ENCODE assay signal across 1 mouse cellular context in the genomic region with DNA sequence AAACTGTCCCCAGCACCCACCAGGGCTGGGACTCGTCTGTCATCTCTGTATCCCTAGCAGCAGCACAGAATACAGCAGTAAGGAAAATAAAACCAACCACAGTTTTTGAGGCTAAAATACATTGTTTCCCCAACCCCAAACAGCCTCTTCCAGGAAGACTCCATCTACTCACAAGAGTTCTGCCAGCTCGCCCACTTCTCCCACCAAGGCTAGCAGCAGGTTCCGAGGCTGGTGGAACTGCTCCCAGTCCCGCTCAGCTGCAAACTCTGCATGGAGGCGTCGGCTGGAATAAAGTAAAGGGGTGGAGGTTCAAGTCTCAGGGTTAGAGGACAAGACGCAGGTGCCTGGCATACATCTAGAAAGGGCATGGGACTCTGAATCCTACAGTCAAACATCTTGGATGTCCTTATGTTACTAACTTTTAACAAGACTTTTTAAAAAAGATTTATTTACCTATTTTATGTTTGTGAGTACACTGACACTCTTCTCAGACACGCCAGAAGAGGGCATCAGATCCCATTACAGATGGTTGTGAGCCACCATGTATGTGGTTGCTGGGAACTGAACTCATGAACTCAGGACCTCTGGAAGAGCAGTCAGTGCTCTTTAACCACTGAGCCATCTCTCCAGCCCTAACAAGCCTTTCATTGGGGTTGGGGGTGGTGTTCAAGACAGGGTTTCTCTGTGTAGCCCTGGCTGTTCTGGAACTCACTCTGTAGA.
TF ChIP-seq lines count a peak whose summit lies in the region.

No protein-coding gene starts in this region.

TF ChIP-seq in MEL, 35 proteins besides CTCF, POLR2A, EP300 and RAD21:
- TF ChIP-seq TCF12 (IDR thresholded peaks at IDR 0.05; ENCODE audit: low read depth, low read length) (0 out of 2 replicates have a peak, but pooled peaks have one; percentile 7), MAFK (IDR thresholded peaks at IDR 0.05; ENCODE audit: borderline replicate concordance, low read depth, low read length) (no peak)
TF ChIP-seq in MEL: peak in this region for 1.
